Mouse (Mus musculus) C2C12 (cell line): ENCODE measurements around the gene Zdhhc20. TPM values are rescaled to one million over a fixed set of nuclear protein-coding genes. Genes with fewer than 3 reads are reported as not detected.
A peak's percentile ranks its signal among the peaks of the same experiment; 100 is the strongest.

ENCODE experiments used
- H3K27me3 ChIP-seq: one replicate; pipeline ENCODE4 v1.6.1; 2011; ENCODE audit not compliant: control insufficient read depth, insufficient read depth, insufficient read length
- H3K36me3 ChIP-seq: one replicate; pipeline ENCODE4 v1.6.1; 2011; ENCODE audit not compliant: control insufficient read depth, insufficient read depth
- H3K4me3 ChIP-seq: one replicate; pipeline ENCODE4 v1.5.1; 2011; ENCODE audit warnings: mild to moderate bottlenecking, control low read depth; ENCODE audit not compliant: poor library complexity, insufficient read depth, severe bottlenecking
- H3K79me2 ChIP-seq: one replicate; pipeline ENCODE4 v1.6.1; 2011; ENCODE audit not compliant: control insufficient read depth, insufficient read depth
- H3K79me3 ChIP-seq: one replicate; pipeline ENCODE4 v1.6.1; 2011; ENCODE audit warnings: low read depth, control low read depth
- H3ac ChIP-seq: one replicate; pipeline ENCODE3; 2011; ENCODE audit warnings: low read depth; ENCODE audit not compliant: control insufficient read depth, insufficient read length
- CEBPB ChIP-seq: IDR thresholded peaks from one replicate; pipeline ENCODE4 v1.6.1; 2011; ENCODE audit warnings: low read depth, mild to moderate bottlenecking, control low read depth, moderate library complexity
- CTCF ChIP-seq: IDR thresholded peaks from one replicate; pipeline ENCODE4 v1.5.1; 2011; ENCODE audit not compliant: control insufficient read depth, insufficient read depth, insufficient read length
- FOSL1 ChIP-seq: IDR thresholded peaks from one replicate; pipeline ENCODE4 v1.8.0; 2011; ENCODE audit warnings: mild to moderate bottlenecking, low read length; ENCODE audit not compliant: poor library complexity, insufficient read depth, severe bottlenecking
- MAX ChIP-seq: IDR thresholded peaks from one replicate; pipeline ENCODE4 v1.6.1; 2011; ENCODE audit warnings: mild to moderate bottlenecking, control low read depth
- MYOD1 ChIP-seq: IDR thresholded peaks from one replicate; pipeline ENCODE4 v1.6.1; 2011; ENCODE audit warnings: low read depth; ENCODE audit not compliant: control insufficient read depth, insufficient read length
- MYOG ChIP-seq: IDR thresholded peaks from one replicate; pipeline ENCODE4 v1.6.1; 2011; ENCODE audit not compliant: control insufficient read depth, insufficient read length; ENCODE audit errors: extremely low read depth
- USF1 ChIP-seq: IDR thresholded peaks from one replicate; pipeline ENCODE4 v1.6.1; 2011; ENCODE audit warnings: low read depth, mild to moderate bottlenecking, control low read depth, moderate library complexity
- long read RNA-seq, 2 experiments: library from polyadenylated mRNA; unstranded; transcript quantifications; one replicate each; pipeline ENCODE4 v2.0.0; 2019 to 2020
- polyA plus RNA-seq: library from polyadenylated mRNA; unstranded; fragments of >200 nt; fragmentation: generic; extraction: Trizol; gene quantifications from one replicate; pipeline ENCODE4 v1.2.1, GENCODE M21; 2012; ENCODE audit warnings: missing spikeins

Zdhhc20 gene
- polyA plus RNA-seq: 8.0 TPM
- long read RNA-seq, experiment 1, full-length matches to known transcripts: 15 of 43 reads
- long read RNA-seq, experiment 1, partial matches to known transcripts: 0 of 43 reads
- long read RNA-seq, experiment 1, other reads (novel, unspliced or antisense): 28 of 43 reads
- long read RNA-seq, experiment 2, full-length matches to known transcripts: 139 of 247 reads
- long read RNA-seq, experiment 2, partial matches to known transcripts: 1 of 247 reads
- long read RNA-seq, experiment 2, other reads (novel, unspliced or antisense): 107 of 247 reads

DNA sequence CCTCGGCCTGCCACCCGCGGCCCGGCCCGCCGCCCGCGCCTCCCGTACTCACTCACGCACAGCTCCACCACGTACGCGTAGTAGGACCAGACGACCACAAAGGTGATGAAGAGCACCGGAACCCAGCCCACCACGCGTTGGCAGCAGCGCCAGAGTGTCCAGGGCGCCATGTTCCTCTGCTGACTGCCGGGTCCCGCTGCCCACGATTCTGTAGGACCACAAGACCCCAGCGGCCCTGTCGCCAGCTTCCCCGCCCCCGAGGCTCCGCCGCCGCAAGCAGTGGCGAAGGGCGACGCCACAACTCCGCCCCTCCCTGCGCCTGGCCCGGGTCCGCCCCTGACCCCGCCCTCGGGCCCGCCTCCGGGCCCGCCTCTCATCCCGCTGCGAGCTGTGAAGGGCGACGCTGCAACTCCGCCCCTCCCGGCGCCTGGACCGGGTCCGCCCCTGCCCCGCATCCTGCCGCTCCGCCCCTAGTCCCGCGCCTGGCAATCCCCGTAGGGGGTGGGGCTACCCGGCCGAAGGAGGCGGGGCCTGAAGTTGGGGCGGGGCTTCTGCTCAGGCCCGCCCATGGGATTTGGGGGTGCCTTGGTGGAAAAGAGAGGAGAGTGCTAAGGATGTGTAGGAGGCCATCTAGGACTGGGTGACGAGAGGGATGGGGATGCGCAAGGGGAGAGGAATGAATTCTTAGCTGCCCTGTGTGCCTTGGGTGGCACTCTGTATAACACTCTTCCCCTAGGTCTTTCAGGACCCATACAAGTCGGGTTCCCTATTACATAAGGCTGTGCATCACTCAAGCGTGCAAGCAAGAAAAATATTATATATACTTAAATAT is at the start of gene Zdhhc20:
Gene Zdhhc20, minus strand, starts transcription at position 266 of the 832 bp plus-strand sequence.
- Histone ChIP-seq H3ac (peak within 1 kb of the TSS; percentile 98), H3K36me3 (no peaks in the 10 kb centered on the region), H3K4me3 (peak within 1 kb of the TSS; percentile 78), H3K79me3 (peaks cover 19% of the 10 kb centered on the region), H3K27me3 (no peaks in the 10 kb centered on the region), H3K79me2 (peaks cover 45% of the 10 kb centered on the region)
- TF ChIP-seq CEBPB (no peak), CTCF (no peak), MYOD1 (no peak), MAX (no peak), MYOG (no peak), USF1 (no peak), FOSL1 (no peak)

DNA sequence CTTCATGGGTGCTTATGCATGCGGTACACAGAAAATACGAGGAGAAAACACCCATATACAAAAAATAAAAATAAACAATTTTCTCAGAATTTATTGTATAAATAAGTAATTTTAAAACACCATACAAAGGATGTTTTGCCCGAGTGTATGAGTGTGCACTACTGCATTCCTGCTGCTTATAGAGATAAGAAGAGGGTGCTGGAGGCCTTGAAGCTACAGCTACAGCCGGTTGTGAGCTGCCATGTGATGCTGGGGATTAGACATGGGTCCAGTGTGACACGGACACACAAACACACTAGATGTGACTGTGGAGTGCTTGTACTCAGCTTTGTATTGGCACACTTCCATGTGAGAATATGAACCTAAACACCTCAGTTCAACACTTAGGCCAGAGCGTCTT is 47.2 kb upstream of the Zdhhc20 start:
- no peak for TF ChIP-seq FOSL1
- no peak for TF ChIP-seq USF1
- TF ChIP-seq CTCF: no peak
- TF ChIP-seq MYOG: no peak
- no peak for TF ChIP-seq MAX
- no peak for TF ChIP-seq MYOD1
- TF ChIP-seq CEBPB: no peak
- no peaks in the 10 kb centered on the region for H3K79me3 ChIP-seq
- H3K4me3 ChIP-seq: no peak overlapping the region
- no peak overlapping the region for H3ac ChIP-seq
- H3K36me3 ChIP-seq: peaks cover 16% of the 10 kb centered on the region
- no peaks in the 10 kb centered on the region for H3K27me3 ChIP-seq
- H3K79me2 ChIP-seq: no peaks in the 10 kb centered on the region

DNA sequence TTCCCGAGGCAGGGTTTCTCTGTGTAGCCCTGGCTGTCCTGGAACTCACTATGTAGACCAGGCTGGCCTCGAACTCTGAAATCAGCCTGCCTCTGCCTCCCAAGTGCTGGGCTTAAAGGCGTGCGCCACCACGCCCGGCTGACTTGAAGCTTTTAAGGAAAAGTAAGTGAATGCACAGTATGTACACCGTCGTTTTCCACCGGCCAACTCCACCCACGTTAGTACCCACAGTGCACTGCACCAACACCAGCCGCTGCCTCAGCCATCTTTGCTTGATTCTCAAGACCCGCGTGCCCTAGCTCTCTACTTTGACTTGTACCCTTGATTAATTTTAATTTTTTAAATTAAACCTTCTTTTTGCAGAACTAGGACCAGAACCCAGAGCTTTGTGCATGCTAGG is 44.6 kb upstream of the Zdhhc20 start:
- Histone ChIP-seq H3ac (no peak overlapping the region), H3K27me3 (no peaks in the 10 kb centered on the region), H3K79me2 (no peaks in the 10 kb centered on the region)

GRCm38 (mm10) chr14:57933608-57934007 is 43.5 kb upstream of the Zdhhc20 start:
- TF ChIP-seq CEBPB: no peak
- no peak for TF ChIP-seq USF1
- TF ChIP-seq CTCF: no peak
- no peak for TF ChIP-seq MYOD1
- no peak for TF ChIP-seq MYOG
- TF ChIP-seq FOSL1: no peak
- TF ChIP-seq MAX: no peak
- Histone ChIP-seq H3K79me3 (no peaks in the 10 kb centered on the region), H3K4me3 (no peak overlapping the region), H3K79me2 (no peaks in the 10 kb centered on the region), H3K36me3 (peaks cover 6% of the 10 kb centered on the region), H3ac (no peak overlapping the region), H3K27me3 (no peaks in the 10 kb centered on the region)

More for the DNA sequence above, 44.6 kb upstream of the Zdhhc20 start:
- no peaks in the 10 kb centered on the region for H3K79me3 ChIP-seq
- H3K4me3 ChIP-seq: no peak overlapping the region
- H3K36me3 ChIP-seq: peaks cover 13% of the 10 kb centered on the region
- TF ChIP-seq MYOD1 (no peak), MYOG (no peak), CTCF (no peak), USF1 (no peak), FOSL1 (no peak), MAX (no peak), CEBPB (no peak)

GRCm38 (mm10) chr14:57932881-57933443 is 42.9 kb upstream of the Zdhhc20 start:
- Histone ChIP-seq H3K79me3 (no peaks in the 10 kb centered on the region), H3K79me2 (no peaks in the 10 kb centered on the region), H3K4me3 (no peak overlapping the region), H3ac (no peak overlapping the region), H3K36me3 (peaks cover 6% of the 10 kb centered on the region), H3K27me3 (no peaks in the 10 kb centered on the region)
- TF ChIP-seq MYOG (no peak), FOSL1 (no peak), USF1 (no peak), MAX (no peak), CTCF (no peak), MYOD1 (no peak), CEBPB (no peak)
